Mouse (Mus musculus): ENCODE data around the gene Atp6v0a1. TPM values are rescaled to one million over a fixed set of nuclear protein-coding genes. Genes with fewer than 3 reads are reported as not detected.

Gene Atp6v0a1
- total and polyA plus RNA-seq, 3 experiments = 14.1 to 63.4 (median 36.1) TPM

DNA sequence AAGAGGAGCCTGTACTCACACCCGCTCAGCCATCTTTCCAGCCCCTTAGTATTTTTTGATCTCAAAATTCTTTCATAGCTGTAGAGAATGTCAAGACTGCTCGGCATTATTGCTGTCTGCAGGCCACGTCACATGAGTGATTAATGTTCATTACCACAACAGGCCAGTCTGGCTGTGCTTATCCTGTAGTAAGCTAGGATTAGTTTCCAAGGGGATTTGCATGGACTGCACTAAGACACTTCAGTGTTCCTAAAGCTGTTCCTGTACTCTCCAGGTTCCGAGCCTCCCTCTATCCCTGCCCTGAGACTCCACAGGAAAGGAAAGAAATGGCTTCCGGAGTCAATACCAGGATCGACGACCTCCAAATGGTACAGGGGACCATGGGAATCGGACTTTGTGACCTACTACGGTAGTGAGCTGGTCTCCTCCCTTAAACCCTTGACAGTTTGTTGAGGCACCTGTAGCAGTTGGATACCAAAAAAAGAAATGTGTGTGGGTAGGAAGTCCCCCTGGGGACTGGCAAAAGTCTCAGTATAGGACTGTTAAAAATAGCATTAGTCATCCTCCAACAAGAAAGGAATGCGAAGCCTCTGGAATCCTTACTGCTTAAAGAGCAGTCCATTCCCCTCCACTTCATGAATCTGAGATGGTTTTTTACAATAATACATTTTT is 21.0 kb downstream of the Atp6v0a1 start:
- Histone ChIP-seq H3K36me3 (replicated peaks in 1 of 2; ENCODE audit: control insufficient read depth in 1 of 2, insufficient read depth in 1 of 2, low read length in 1 of 2) (peaks cover 76 to 90% of the 10 kb centered on the region in 2 experiments), H3K4me3 (replicated peaks in 1 of 3; ENCODE audit: low read depth in 2 of 3, low read length in 2 of 3, poor library complexity in 1 of 3) (no peak overlapping the region), H3K4me1 (ENCODE audit: control insufficient read depth in 1 of 2, insufficient read depth in 2 of 2) (peaks cover 0 to 9% of the 10 kb centered on the region in 2 experiments; a peak in 1 of 4 replicates), H3K79me2 (replicated peaks; ENCODE audit: control insufficient read depth, extremely low read depth, insufficient read depth, poor library complexity, severe bottlenecking) (no peaks in the 10 kb centered on the region), H3K4me2 (ENCODE audit: insufficient read depth, low read depth, poor library complexity, severe bottlenecking) (no peak overlapping the region), H3K27me3 (replicated peaks) (no peaks in the 10 kb centered on the region), H3K9me3 (replicated peaks; ENCODE audit: low read length) (no peaks in the 10 kb centered on the region), H3K9ac (ENCODE audit: insufficient read depth, low read depth) (no peak overlapping the region), H3K27ac (ENCODE audit: insufficient read depth, low read depth) (no peak overlapping the region)
- in situ Hi-C loops (cut with MboI; ENCODE audit: low pct_ligation_motif_present, low pct_unique_long_range_greater_than_20kb, low sequenced_read_pairs) (no loop called here), dilution Hi-C loops (cut with MboI; ENCODE audit: extremely low pct_ligation_motif_present, extremely low pct_unique_long_range_greater_than_20kb, low sequenced_read_pairs) (no loop called here)
- TF ChIP-seq POLR2AphosphoS2 (IDR thresholded peaks at IDR 0.05; ENCODE audit: low read depth, low read length) (0 out of 2 replicates have a peak, but pooled peaks have one; percentile 41), IRF4 (IDR thresholded peaks at IDR 0.05; ENCODE audit: low read depth, low read length) (no peak)
- DNase-seq (ENCODE audit: extremely low read depth) = no peak

DNA sequence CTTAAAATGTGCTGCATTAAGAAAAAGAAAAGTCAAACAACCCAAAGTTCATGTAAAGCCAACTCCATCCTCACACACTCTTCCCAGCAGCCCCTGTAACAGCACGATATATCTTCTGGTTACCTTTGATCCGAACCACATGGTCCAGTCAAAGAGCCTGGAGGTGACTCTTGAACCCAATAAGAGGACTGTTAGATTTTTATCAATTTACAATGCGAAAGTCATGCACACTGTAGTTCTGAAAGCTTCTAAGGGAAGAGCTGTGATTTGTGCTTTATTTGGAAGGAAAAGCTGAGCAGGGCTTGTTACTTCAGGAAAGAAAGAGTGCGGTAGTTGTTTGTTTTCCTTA is 21.5 kb downstream of the Atp6v0a1 start:
- H3K27ac ChIP-seq (ENCODE audit: insufficient read depth, low read depth) = no peak overlapping the region
- dilution Hi-C loops (cut with MboI; ENCODE audit: extremely low pct_ligation_motif_present, extremely low pct_unique_long_range_greater_than_20kb, low sequenced_read_pairs) = no loop called here
- no peak overlapping the region for H3K9ac ChIP-seq (ENCODE audit: insufficient read depth, low read depth)
- H3K9me3 ChIP-seq (replicated peaks; ENCODE audit: low read length) = no peaks in the 10 kb centered on the region
- H3K4me2 ChIP-seq (ENCODE audit: insufficient read depth, low read depth, poor library complexity, severe bottlenecking) = no peak overlapping the region
- TF ChIP-seq ETS1 (conservative IDR thresholded peaks at IDR 0.05; ENCODE audit: low read depth, low read length) (no peak), ELF1 (IDR thresholded peaks at IDR 0.05; ENCODE audit: low read depth, low read length) (no peak), TCF12 (IDR thresholded peaks at IDR 0.05; ENCODE audit: low read depth, low read length) (no peak), NELFE (IDR thresholded peaks at IDR 0.05; ENCODE audit: low read depth, low read length) (no peak), NRF1 (IDR thresholded peaks at IDR 0.05; ENCODE audit: low read depth, low read length) (no peak), CTCF (conservative IDR thresholded peaks at IDR 0.05 in 1 of 2, IDR thresholded peaks at IDR 0.05 in 1 of 2; ENCODE audit: low read depth in 2 of 2, low read length in 2 of 2) (no peak), MAX (IDR thresholded peaks at IDR 0.05; ENCODE audit: low read length) (no peak), KAT2A (IDR thresholded peaks at IDR 0.05; ENCODE audit: insufficient replicate concordance, low read length) (no peak), EP300 (IDR thresholded peaks at IDR 0.05; ENCODE audit: low read length) (no peak), BHLHE40 (IDR thresholded peaks at IDR 0.05; ENCODE audit: low read depth, low read length) (no peak), MEF2A (IDR thresholded peaks at IDR 0.05; ENCODE audit: borderline replicate concordance, low read depth, low read length) (no peak)
- H3K4me1 ChIP-seq (ENCODE audit: control insufficient read depth in 1 of 2, insufficient read depth in 2 of 2) = peaks cover 0 to 9% of the 10 kb centered on the region in 2 experiments; a peak in 1 of 4 replicates
- H3K4me3 ChIP-seq (replicated peaks in 1 of 3; ENCODE audit: low read depth in 2 of 3, low read length in 2 of 3, poor library complexity in 1 of 3) = no peak overlapping the region
- DNase-seq (ENCODE audit: extremely low read depth) = no peak
- in situ Hi-C loops (cut with MboI; ENCODE audit: low pct_ligation_motif_present, low pct_unique_long_range_greater_than_20kb, low sequenced_read_pairs) = no loop called here
- peaks cover 78 to 89% of the 10 kb centered on the region in 2 experiments for H3K36me3 ChIP-seq (replicated peaks in 1 of 2; ENCODE audit: control insufficient read depth in 1 of 2, insufficient read depth in 1 of 2, low read length in 1 of 2)
- no peaks in the 10 kb centered on the region for H3K27me3 ChIP-seq (replicated peaks)
- H3K79me2 ChIP-seq (replicated peaks; ENCODE audit: control insufficient read depth, extremely low read depth, insufficient read depth, poor library complexity, severe bottlenecking) = no peaks in the 10 kb centered on the region

DNA sequence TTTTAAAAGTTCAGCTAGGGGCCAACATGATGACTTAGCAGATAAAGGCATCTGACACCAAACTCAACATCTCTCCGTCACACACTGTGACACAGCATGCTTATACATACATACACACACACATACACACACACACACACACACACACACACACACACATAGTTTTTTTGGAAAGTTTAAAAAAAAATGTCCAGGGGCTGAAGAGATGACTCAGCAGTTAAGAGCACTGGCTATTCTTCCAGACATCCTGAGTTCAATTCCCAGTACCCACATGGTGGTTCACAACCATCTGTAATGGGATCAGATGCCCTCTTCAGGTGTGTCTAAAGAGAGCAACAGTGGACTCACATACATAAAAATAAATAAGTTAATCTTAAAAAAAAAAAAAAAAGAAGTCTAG is 22.2 kb downstream of the Atp6v0a1 start:
- TF ChIP-seq IRF4 (IDR thresholded peaks at IDR 0.05; ENCODE audit: low read depth, low read length) (no peak), TBP (conservative IDR thresholded peaks at IDR 0.05; ENCODE audit: low read depth, low read length) (no peak), MAFK (IDR thresholded peaks at IDR 0.05; ENCODE audit: insufficient replicate concordance, low read length) (peak; percentile 71; the same call in 1 of the 2 replicates)
- Histone ChIP-seq H3K9me3 (replicated peaks; ENCODE audit: low read length) (no peaks in the 10 kb centered on the region), H3K27me3 (replicated peaks) (no peaks in the 10 kb centered on the region), H3K36me3 (replicated peaks in 1 of 2; ENCODE audit: control insufficient read depth in 1 of 2, insufficient read depth in 1 of 2, low read length in 1 of 2) (peaks cover 75 to 89% of the 10 kb centered on the region in 2 experiments), H3K4me3 (replicated peaks in 1 of 3; ENCODE audit: low read depth in 2 of 3, low read length in 2 of 3, poor library complexity in 1 of 3) (no peak overlapping the region), H3K4me1 (ENCODE audit: control insufficient read depth in 1 of 2, insufficient read depth in 2 of 2) (peaks cover 0 to 9% of the 10 kb centered on the region in 2 experiments; a peak in 1 of 4 replicates), H3K27ac (ENCODE audit: insufficient read depth, low read depth) (no peak overlapping the region), H3K79me2 (replicated peaks; ENCODE audit: control insufficient read depth, extremely low read depth, insufficient read depth, poor library complexity, severe bottlenecking) (no peaks in the 10 kb centered on the region), H3K9ac (ENCODE audit: insufficient read depth, low read depth) (no peak overlapping the region), H3K4me2 (ENCODE audit: insufficient read depth, low read depth, poor library complexity, severe bottlenecking) (no peak overlapping the region)
- DNase-seq (ENCODE audit: extremely low read depth) = no peak
- dilution Hi-C loops (cut with MboI; ENCODE audit: extremely low pct_ligation_motif_present, extremely low pct_unique_long_range_greater_than_20kb, low sequenced_read_pairs) (no loop called here), in situ Hi-C loops (cut with MboI; ENCODE audit: low pct_ligation_motif_present, low pct_unique_long_range_greater_than_20kb, low sequenced_read_pairs) (no loop called here)

Measured in CH12.LX (cell line).